Mouse (Mus musculus): ENCODE measurements around the gene Ctdspl.

Ctdspl gene

GRCm38 (mm10) chr9:119031772-119032171 lies 105.5 kb downstream of the Ctdspl start:
- no peak for DNase-seq

DNA sequence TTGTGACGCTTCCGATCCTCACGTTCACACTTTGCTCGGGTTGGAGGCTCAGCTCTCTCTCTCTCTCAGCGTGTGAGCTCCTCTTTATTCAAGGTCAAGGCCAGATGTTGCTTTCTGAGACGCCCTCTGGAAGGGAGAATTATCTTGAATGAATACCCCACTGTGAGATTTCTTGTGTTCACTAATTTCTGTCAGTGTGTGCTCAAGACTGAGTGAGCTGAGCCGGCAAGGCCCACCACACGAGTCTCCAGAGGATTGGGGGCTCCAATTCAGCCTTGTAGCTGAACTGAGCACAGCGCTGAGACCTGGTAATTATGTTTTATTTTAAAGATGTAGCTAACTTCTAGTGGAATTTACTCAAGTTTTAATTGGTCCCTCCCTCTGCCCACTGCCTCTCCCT lies 106.3 kb downstream of the Ctdspl start:
- no peak for DNase-seq

DNA sequence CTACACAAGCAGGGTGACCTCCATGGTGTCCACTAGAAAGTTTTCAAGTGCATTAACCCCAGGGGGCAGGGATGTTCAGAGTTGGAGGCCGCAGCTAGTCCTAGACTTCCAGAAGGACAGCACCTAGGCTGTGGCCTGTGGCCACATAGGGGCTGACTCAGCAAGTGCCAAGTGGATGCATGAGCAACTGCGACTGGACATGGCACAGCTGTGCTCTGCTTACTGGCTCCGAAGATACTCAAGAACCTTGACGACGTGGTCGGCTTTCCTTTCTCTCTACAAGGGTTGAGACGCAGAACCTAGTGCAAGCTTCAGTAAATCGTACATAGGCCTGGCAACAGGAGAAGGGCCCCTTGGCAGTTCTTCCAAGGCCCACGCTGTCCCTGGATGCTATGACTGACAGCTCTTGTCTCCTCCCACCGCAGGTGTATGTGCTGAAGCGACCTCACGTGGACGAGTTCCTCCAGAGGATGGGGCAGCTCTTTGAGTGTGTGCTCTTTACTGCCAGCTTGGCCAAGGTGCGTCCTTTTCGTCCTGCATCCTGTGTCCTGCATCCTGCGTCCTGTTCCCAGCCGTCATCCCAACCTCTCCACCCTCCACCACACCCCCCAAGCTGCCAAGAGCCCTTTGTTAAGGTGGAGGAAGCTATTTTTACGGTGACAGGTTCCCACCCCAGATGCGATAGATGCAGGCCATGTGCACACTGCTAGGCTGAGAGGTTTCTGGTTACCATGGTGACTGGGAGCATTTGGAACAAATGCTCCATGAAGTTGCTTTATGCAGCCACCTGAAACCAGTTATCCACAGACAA lies 107.1 kb downstream of the Ctdspl start:
- DNase-seq: no peak

DNA sequence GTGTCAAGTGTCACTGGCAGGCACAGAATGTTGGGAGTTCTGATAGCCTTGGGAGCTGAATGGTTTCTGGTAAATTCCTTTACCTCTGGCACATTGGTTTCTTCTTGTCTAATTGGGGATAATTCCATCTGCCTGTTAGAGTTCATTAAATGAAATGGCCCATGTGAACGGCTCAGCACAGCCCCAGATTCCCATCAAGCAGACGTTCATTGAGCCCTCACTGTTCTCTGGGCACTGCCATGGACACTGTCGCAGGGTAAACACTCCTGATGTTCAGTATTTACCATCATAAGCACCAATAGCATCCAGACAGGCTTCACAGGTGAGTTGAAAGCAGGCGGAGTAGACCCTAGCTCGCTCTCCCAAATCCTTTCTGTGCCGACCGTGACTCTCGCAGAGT lies 107.8 kb downstream of the Ctdspl start:
- DNase-seq: no peak

DNA sequence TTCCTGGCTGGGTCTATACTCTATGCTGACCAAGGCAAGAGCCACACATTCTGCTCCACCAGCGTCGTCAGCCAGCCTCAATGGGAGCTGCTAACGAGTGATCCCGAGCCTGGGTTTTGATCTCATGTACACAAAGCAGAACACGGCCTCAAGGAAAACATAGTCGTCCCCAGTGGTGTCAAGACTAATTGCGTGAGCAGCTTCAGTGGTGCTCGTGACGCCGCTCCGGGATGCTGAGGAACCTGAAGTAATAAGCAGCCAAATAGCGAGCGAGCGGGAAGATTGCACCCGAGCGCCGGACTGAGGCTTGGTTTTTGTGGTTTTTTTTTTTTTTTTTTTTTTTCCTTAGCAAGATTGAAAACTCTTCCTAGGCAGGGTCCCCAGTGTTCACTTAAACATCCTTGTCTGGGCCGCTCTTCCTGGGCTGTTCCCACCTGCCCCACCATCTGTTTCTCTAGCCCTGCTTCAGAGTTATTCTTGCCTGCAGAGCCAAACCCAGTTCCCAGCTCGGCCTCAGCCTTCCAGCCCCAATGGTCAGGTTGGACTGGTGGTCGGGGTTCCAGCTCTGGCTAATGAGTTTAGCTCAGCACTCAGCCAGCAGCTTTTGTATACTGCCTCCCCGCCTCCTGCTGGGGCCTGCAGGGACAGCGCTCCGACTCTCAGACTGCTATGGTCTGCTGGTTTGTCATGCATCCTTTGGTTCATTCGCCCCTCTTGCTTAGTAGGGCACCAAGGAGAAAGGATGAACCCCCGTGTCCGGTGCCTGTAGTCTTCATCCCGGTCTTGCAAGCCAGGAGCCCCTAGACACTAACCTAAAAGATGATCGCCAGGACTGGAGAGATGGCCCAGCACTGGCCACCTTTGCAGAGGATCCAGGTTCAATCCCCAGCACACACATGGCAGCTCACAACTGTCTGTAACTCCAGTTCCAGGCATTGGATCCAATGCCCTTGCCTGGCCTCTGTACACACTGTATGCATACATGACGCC lies 108.7 kb downstream of the Ctdspl start:
- DNase-seq: no peak

- no peak for DNase-seq
These were observed 109.6 kb downstream of the Ctdspl start for GRCm38 (mm10) chr9:119035836-119036235.

DNA sequence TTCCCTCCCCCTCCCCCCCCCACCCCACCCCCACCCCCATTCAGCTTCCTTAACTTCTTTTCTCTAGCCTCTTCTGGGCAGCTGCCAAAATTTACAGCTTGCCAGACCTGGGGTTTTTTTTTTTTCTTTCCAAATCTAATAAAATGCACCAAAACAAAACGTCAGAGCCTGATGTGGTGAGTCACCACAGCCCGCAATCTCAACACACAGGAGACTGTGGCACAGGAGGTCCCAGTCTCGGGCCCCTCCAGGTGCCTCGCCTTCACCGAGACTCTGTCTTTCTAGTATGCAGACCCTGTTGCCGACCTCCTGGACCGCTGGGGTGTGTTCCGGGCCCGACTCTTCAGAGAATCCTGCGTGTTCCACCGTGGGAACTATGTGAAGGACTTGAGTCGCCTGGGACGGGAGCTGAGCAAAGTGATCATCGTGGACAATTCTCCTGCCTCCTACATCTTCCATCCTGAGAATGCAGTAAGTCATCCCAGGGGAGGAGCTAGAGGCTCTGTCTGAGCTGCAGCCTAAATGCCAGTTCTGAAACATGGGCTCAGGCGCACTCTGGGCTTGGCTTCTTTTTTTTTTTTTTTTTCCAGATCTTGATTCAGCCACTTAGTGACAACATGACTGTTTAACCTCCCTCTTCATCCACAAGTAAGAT lies 111.0 kb downstream of the Ctdspl start:
- DNase-seq: no peak

- DNase-seq: no peak
These were observed 112.3 kb downstream of the Ctdspl start for GRCm38 (mm10) chr9:119038574-119038973.

- DNase-seq: peak; percentile 30 to 31
These were observed 114.0 kb downstream of the Ctdspl start for GRCm38 (mm10) chr9:119040101-119040775.

GRCm38 (mm10) chr9:119048182-119048903 lies 122.1 kb downstream of the Ctdspl start:
- DNase-seq: no peak

GRCm38 (mm10) chr9:119051158-119051557 lies 124.9 kb downstream of the Ctdspl start:
- DNase-seq: no peak

DNA sequence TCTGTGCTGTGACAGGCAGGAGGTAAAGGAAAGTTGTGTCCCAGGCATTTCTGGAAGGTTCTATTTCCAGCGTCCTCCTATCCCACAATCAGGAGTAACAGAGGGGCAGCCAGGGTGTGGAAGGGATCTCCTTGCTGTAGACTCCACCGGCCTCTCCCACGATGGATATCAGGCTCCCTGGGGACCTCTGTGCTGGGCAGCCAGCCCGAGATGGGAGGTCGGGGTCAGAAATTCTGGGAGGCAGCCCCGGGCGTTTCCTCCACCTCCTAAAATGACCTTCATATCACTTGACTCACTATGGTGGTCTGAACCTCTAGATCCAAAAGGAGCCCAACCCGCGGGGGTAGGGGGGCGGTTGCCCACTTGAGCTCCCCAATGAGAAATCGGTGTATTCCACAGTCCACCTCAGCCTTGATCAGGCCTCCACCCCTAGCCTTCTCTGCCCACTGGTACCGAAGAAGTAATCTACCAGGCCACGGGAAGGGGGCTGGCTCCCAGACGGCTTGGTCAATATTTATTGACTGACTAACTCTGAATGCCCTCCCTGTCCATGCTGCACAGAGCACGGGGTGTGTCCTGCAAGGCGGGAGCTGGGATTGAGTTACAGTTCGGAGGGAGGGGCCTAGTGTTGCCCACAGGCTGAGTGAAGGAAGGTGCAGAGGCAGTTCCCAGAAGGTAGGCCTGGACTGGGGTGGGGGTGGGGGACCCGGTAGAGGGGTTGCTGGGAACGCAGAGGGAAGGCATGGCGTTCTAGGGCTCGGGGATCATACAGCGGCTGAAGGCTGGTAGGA lies 126.1 kb downstream of the Ctdspl start, which contains the start of gene Vill:
Gene Vill (plus strand): TSS at position 625 of the 791 bp plus-strand sequence.
- no peak for DNase-seq

DNA sequence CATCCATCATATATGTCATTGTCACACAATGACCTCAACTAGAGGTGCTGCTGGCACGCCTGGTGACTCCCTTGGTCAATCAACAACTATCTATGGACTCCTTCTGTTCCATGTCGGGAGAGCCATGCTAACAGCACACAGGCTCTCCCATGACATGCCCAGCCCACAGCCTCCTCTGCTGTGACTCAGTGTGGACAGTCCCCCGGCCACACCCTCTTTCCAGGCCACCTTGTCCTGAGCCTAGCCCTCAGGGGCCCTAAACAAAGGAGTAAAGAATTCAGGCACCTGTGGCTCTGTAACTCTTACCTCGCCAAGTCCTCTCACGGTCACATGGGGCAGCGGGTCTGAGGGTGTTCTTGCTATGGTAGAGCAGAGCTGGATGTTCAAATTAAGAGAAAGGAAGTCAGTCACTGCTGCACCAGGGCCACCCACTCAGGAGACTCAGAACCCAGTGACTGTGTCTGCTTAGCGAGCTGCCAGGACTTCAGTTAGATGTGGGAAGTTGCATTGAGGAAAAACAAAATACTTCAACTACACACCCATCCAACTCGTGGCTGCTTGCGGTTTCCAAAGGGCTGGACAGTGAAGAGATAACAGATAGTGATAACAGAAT lies 127.8 kb downstream of the Ctdspl start:
- DNase-seq: no peak

GRCm38 (mm10) chr9:119055336-119055735 lies 129.1 kb downstream of the Ctdspl start:
- no peak for DNase-seq

DNA sequence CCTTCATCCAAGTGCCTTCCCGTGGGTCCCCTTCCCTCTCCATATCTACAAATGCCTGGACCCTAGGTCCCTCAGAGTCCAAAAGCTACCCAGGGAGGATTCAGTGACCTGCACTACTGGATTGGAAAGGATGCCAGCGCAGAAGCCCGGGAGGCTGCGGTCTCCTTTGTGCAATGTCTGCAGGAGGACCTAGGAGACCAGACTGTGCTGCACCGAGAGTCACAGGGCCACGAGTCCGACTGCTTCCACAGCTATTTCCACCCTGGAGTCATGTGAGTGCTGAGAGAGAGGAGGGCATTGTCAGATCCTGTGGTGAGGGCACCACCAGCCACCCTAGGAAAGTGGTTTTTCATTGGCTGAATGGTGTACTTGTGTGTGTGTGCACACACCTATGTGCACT lies 132.0 kb downstream of the Ctdspl start:
- no peak for DNase-seq

- DNase-seq: no peak
These were observed 134.4 kb downstream of the Ctdspl start for GRCm38 (mm10) chr9:119060701-119061100.

- DNase-seq: no peak
These were observed 136.9 kb downstream of the Ctdspl start for GRCm38 (mm10) chr9:119063036-119063644.

DNA sequence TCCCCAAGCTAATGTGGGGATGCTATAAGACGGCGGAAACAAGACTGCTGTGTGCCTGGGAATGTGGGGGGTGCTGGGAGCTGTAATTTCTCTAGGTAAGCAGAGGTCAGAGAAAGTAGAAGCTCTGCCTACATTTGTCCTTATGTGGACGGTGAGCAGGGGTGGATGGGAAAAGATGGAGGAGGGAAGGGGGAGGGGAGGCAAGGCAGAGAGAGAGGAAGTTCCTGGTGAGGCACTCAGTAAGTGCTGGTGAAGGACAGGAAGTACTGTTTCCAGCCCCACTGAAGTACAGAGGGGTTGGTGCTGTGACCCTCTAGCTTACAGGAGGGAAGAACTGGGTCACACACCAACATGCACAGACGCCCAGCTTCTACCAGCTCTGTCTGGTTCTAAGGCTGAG lies 138.0 kb downstream of the Ctdspl start:
- no peak for DNase-seq

- peak; percentile 60 to 70 for DNase-seq
These were observed 141.3 kb downstream of the Ctdspl start for GRCm38 (mm10) chr9:119067601-119068000.

DNA sequence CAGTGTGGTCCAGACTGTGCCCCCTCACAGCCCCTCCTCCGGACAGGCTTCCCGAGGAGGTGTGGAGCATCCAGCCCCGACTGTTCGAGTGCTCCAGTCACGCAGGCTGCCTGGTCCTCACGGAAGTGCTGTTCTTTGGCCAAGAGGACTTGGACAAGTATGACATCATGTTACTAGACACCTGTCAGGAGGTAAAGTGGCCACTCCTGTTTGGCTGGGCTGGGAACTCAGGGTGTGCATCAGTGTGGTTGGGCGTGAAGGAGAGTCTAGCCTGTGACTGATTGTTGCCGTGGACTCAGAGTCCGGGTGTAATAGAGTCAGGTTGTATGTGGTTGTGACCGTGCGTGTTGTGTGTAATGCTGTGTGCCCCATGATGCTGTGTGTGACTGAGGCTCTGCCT lies 142.0 kb downstream of the Ctdspl start:
- DNase-seq: no peak

Measured in cerebellum, adult 18-20 months (tissue).